Mouse (Mus musculus) mesoderm, embryonic 11.5 days (tissue): ENCODE results near the gene Gm19345.

Source experiments
- DNase-seq: peaks from one replicate; pipeline ENCODE4 v3.0.0-alpha.2; 2012; ENCODE audit warnings: low read depth, low spot score

Gm19345 gene

DNA sequence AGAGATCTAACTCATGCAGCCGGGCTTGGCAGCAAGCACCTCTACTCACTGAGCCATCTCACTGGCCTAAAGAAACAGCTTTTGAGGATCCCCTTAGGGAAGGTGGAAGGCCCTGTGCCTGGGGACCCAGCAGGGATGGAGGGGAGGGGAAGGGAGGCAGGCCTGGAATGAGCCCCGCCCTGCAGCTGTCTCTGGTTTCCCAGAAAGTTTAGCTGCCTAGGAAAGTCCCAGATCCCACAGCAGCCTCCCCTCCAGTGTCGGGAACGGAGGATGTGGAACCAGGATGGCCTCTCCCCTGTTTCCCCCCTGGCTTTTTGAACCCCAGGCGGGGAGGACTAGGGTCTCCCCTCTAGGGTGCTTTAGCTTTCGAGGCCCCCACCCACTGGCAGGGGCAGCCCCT is 25.0 kb upstream of the Gm19345 start:
- no peak for DNase-seq

DNA sequence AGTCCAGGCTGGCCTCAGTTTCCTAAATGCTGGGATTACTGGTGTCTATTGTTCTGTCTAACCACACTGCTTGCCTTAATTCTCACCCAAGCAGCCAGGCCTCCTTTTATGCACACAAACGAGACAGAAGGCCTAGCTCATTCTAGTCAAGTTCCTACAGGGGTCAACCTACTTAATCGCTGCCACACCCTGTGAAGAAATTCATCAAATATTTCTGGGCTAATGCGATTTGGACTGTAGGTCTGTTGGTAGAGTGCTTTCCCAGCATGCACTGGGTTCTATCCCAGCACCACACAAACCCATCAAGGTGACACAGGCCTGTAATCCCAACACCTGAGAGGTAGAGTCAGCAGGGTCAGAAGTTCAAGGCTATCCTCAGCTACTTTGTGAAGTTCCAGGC is 22.1 kb upstream of the Gm19345 start:
- no peak for DNase-seq

DNA sequence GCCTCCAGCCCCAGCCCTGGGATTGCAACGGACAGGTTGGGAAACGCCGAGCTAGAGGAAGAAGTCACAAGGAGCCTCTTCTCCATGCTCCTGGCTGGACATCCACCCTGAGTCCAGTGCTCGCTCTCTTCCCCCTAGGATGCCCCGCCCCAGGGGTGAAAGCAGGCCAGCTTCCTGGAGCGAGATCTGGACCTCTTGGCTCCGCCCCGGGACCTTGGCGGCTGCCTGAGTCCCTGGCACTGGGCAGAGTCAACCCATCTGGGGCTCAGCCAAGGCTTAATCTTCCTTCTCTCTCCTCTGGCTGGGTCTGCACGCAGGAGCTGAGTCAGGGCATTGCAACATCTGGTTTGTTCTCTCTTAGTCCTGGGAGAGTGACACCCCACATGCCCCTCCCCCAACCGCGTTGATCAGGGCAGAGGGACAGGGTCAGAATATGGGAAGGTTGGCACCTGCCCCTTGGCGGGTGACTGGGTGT is 21.1 kb upstream of the Gm19345 start:
- no peak for DNase-seq

DNA sequence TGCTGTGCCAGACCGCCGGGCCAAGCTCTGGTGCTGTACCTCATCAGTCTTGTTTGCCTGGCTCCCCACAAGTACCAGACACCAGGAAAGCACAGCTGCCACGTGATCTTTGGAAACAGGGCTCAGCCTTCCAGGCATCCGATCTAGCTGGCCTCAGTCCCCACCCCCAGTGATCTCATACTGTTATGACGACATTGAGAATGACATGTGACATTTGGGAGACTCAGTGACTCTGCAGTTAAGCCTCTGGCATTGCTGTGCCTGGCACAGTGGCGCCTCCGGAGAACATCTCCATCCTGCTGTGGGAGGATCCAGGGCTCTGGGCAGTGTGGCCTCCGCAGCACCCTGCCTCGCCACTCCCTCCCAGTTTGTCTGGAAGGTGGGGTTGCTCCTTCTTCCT is 20.0 kb upstream of the Gm19345 start:
- DNase-seq, result no peak

DNA sequence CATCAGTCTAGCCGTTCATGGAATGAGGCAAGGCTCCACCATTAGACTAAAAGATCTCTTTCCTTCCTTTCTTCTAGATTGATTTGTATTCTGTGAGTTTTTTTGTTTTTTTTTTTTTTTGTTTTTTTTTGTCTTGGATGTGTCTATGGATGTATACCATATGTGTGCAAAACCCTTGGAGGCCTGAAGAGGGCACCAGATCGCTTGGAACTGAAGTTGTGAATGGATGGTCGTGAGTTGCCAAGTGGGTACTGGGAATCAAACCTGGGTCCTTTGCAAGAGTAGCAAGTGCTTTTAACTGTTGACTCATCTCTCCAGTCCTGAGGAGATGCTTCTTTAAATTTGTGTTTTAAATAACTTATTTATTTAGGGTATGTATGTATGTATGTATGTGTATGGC is 17.7 kb upstream of the Gm19345 start:
- no peak for DNase-seq

DNA sequence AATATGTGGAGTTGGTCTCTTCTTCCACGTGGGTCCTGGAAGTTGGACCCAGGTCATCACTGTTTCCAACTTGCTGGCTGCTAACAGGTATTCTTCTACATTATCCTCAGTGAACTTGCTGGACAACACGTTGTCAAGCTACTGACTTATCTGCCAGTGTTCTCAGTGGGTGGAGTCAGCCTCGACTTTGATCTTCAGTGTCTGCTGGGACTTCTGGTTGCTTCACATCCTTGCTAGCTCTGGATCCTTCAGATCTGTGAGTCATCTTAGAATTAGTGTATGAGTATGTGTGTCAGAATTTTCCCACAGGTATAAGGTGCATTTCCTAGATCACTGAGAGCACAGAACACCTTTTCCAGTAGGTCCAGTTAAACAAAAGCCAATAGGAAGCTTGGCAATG is 15.0 kb upstream of the Gm19345 start:
- DNase-seq, result no peak

DNA sequence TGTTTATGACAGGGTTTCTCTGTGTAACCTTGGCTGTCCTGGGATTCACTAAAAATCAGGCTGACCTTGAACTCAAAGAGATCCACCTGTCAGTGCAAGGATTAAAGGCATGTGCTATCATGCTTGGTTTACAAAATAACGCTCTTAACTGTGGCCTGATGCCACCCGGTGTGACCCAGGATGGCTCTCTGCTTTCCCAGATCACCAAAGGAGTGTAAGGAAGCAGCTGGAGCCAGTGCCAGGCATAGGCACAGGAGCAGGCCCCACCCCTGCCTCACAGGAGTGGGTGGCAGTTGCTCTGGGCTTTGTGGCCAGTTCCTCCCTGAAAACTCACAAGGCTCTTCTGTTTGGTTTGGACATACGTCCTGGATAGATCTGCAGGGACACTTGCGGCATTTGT is 11.4 kb upstream of the Gm19345 start:
- DNase-seq, result no peak

DNA sequence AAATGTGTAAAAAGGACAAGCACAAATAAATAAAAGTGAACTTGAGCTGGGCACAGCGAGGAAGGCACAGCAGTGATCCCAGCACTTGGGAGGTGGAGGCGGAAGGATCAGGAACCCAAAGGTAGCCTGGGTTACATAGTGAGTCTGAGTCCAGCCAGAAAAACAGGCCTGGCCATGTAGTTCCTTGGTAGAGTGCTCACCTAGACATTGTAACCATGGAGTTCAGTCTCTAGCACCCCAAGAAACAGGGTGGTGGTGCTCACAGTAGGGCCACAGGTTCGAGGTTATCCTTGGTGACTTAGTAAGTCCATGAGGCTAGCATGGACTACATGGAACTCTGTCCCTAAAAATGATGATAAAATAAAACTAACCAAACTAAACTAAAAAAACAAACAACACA is 10.9 kb upstream of the Gm19345 start:
- no peak for DNase-seq

DNA sequence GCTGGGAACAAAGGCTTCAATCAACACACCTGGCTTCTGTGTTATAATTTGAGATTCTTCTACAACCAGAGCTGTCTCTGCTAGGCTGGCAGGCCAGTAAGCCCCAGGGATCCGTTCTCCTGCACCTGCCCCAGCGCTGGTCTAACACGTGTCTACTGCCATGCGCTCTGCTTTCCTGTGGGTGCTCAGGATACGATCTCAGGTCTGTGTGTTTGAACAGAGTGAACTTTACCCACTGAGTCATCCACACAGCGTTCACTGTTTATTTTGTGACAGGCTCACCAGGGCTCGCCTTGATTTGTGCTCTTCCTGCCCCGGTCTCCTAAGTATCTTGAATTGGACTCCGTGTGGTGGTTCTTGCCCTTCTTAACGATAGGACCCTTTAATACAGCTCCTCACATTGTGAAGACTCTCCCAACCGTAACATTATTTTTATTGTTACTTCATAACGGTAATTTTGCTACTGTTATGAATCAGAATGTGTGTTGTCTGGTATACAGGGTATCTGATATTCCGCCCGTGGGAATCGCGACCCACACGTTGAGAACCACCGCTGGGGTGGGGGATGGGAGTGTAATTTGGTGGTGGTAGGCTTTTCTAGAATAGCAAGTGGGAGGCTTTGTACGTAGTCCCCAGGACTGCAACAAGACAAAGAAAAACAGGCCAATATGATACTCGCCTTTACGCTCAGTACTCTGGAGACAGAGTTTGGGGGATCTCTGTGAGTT is 10.0 kb upstream of the Gm19345 start:
- DNase-seq, result no peak

DNA sequence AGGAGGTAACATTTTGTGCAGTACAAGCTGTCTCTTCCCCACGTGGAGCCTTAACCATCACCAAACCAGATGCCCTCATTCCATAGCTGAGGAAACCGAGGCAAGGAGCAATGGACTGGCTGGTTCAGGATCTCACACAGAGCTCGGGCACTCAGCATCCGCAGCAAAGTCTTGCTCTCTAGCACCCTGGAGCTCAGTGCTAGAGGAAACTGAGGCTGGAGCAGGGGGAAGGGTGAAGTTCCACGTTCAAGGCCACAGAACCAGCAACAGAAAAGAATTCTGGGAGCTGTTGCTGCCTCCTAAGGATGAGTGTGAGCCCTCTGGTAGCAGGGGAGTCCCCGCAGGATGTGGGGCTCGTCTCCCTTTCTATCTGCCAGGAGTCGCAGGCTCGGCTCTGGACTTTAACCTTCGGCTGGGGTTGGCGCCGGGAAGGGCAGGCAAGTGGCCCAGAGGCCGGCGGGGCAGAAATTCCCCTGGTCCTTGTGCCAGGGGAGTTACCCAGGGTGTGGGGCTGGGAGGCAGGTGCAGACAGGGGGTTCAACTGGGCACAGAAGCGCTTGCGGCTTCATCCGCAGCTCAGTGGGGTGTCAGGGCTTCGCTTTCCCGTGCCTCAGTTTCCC is 8.8 kb upstream of the Gm19345 start:
- no peak for DNase-seq

DNA sequence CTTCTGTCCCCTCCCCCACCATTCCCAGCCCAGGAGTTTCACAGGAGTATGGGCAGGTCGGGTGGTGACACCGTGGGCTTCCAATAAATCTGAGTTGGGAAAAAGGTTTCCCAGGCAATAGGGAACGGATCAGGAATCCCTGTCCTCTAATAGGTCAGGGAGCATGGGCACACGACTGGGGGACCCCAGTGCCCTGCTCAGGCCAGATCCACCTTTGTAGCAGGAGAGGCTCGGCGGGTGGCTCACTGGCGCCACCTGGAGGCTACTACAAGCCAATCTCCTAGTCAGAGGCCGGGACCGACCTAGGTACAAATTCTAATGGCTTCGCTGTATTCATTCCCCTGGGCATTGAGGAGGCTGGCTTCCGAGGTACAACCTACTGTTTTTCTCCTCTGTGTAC is 8.2 kb upstream of the Gm19345 start:
- DNase-seq, result peak; percentile 67

DNA sequence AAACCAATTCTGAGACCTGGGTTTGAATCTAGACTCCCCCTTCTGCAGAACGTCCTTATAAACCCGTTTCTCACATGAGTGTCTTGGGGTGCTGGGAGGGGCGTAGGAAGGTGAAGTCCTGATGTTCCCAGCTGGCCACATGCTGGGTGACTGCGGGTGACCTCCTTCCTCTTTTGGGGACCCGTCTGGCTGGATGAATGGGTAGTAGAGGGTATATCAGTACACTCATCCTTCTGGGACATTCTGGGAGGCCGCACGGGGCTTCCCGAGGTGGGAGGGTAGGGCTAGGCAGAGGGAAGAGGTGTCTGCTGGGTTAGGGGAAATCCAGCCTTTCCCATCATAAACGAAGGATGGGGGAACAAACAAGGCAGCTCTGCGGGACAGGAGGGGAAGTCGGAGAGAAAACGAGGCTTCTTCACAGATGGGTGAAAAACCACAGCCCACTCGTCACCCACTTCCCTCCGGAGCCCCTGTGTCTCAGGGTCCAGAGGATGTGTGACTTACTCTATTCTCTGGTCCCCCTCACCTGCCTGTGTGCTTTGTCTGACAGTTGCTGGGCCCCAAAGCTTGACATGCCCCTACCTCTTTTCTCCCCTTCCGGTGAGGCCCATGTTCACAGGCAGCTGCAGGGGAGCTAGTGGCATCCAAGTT is 7.2 kb upstream of the Gm19345 start:
- no peak for DNase-seq

DNA sequence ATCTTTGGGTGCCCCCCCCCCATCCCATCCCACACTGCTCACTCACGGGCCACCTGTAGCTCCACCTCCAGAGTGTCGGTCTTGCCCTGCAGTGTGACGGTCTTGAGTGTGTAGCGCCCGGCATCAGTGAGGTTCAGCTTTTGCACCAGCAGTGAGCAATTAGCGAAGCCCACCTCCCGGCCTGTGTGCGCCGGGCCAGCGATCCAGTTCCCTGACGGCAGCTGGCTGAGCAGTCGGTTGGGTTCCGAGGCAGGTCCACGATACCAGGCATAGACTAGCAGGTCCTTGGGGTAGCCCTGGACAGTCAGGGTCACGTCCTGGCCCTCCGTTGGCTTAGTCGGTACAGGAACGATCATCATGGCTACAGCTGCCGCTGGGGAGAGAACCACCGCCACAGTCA is 1.7 kb downstream of the Gm19345 start:
- DNase-seq, result no peak

DNA sequence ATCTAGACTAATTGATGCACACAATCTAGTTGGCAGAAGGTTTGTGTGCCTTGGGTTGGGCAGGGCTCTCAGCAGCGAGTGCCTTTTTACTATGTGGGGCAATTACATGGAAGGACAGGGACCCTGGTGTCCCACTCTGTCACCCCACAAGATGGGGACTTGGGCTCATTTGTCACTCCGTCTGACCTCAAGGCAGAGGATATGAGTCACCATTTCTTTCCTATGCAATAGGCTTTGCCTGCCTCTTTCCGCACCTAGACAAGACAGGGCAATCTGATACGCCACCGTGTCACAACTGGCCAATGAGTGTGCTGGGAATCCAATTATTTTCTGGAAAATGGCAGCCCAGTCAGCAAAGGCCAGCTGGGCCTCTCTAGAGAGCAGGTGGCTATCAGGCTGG is 3.9 kb downstream of the Gm19345 start:
- DNase-seq, result no peak

DNA sequence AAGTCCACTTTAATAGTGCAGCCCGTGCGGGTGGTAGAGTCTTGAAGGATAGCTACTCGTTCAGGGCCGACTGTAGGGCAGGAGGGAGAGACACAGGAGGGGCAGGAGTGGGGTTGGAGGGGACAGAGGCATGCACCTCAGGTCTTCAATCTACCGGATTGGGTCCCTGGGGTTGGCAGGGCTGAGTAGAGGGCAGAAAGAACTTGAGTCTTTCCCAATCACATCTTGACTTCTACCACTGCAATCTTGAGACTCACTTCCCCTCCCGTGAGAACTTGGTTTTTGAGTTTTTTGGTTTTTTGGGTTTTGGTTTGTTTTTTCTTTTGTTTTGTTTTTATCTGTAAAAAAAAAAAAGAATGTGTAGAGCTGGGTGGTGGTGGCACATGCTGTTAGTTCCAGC is 4.5 kb downstream of the Gm19345 start:
- no peak for DNase-seq

DNA sequence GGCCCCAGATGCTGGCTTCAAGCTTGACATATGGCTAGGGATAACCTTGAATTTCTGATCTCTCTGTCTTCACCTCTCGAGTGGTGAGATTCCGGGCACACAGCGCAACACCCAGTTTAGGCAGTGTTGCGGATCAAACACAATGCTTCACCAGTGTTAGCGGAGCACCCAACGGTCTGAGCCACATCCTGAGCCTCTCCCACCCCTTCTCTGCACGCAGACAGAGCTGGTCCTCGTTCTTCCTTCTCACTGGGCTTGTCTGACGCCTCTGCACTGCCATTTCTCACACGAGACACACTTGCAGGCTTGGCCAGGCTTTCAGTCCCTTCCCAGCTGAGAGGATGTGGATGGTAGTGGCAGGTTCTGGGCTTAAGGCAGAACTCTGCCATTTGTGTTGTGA is 7.9 kb downstream of the Gm19345 start:
- DNase-seq, result no peak

DNA sequence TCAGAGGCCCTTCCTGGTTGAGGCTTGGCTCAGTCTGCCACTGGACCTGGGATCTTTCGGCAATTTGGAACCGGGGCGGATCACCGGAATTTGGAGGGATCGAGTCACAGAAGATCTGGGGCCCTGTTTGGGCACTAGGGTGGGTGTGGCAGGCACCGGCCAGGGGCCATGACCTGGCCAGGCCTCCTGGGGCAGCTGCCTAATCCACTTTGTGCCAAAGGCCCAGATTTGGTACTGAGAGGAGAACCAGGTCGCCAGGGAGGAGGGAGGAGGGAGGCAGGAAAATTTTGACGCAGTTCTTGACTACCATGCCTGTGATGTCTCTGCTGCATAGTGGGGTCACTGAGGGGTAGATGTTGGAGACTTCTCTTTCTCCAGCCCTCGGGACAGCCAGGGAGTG is 9.4 kb downstream of the Gm19345 start, which contains the start of gene Ceacam16:
TSS of gene Ceacam16 (minus strand) at position 101 of the 400 bp plus-strand sequence.
- no peak for DNase-seq

DNA sequence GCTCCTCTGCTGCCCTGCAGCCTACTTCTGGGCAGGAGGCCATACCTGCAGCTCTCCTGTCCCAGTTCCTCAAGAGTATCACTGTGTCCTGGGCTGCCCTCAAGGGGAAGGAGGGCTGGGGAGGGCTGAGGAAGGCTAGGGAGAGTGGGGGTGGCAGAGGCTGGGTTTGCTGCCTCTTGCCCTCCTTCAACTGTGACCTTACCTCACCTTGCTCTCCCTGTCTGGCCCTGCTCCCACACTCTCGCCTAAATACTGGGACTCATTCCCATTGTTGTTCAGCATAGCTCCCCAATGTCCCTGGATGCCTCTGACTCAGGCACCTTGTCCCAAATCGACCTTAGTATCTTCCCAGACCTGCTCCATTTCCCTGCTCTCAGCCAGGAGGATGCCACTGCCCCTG is 12.4 kb downstream of the Gm19345 start:
- no peak for DNase-seq

DNA sequence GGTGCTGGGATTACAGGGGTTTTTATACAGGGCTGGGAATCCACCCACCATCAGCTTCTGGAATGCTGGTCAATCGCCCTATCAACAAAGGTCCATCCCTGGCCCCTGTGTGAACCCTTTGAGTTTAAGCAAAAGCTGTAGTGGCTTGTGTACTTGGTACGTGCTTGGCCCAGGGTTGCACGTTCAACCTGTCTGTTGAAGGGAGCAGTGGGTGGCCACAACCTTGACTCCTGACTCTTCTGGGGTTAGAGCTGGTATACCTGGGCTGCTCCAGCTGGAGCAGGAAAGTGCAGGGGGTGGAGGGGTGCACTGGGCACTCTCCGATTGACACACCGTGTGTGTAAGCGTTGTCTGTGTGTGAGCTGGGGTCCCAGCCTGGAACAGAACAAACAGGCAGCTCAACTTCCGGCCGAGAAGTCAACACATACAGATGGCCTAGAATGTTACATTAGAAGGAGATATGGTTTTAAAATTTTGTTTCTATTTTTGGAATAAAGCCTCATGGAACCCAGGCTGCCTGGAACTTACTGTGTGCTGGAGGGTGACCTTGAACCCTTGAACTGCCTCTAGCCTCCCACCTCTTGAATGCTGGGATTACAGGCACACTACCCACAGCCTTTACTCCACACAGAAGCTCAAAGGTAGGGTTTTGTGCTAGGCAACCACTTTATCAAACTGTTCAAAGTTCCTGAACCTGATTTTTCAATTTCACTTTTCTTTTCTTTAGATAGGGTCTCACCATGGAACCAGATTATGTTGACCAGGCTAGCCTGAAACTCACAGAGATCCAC is 13.6 kb downstream of the Gm19345 start:
- no peak for DNase-seq

DNA sequence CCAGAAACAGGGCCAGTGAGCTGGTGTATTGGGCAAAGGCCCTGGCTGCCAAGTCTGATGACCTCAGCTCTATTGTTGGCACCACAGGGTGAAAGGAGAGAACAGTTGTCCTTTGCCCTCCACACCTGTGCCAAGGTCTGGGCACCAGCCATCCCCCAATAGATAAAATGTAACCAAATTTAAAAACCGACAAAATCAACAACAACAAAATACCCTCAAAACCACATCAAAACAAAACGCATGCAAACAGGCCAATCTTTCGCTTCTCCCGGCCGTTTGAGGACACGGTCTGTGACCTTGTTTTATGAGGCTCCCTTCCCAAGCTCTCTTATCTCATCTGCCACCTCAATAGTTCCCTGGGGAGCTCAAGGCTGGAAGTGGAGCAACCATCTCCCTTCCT is 14.7 kb downstream of the Gm19345 start:
- DNase-seq, result no peak

DNA sequence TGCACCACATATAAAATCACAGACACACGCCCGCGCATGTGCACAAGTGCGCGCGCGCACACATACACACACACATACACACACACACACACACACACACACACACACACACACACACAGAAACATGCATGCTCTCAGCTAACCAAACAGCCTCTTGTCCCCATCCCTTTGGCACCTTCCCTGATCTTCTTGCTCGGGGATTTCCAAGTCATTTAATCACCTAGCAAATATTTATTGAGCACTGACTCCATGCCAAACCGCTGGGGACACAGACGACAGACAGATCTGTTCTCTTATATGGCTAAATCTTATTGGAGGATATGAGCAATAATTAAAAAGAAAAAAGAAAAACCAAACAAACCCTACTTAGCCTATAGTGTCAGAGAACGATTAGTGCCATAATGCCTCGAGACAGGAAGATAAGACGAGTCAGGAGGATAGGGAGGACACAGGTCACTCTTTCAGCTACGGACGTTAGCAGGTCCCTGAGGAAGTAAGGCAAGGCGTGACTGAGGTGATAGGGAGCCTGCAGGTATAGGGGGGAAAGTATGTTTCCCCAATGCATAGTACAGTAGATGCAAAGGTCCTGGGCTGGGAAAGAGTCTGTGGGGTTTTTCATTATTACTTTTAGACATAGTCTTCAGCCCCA is 16.1 kb downstream of the Gm19345 start:
- no peak for DNase-seq
